Mouse (Mus musculus) ES-E14 (cell line): ENCODE data around the gene Ptgdr2. TPM values are rescaled to one million over a fixed set of nuclear protein-coding genes. Genes with fewer than 3 reads are reported as not detected.
A peak's percentile ranks its signal among the peaks of the same experiment; 100 is the strongest.

Experiments used
- DNase-seq: peaks from one replicate; pipeline ENCODE4 v3.0.0-alpha.2; 2013; ENCODE audit warnings: low read depth, low spot score
- H3K27ac ChIP-seq: 2 replicates; pipeline ENCODE4 v1.5.1; 2012; ENCODE audit warnings: low read depth, mild to moderate bottlenecking, low read length, moderate library complexity, mixed read lengths; ENCODE audit not compliant: poor library complexity, insufficient read depth, severe bottlenecking
- H3K36me3 ChIP-seq: 2 replicates; pipeline ENCODE4 v1.6.1; 2012; ENCODE audit warnings: mild to moderate bottlenecking, low read length, moderate library complexity, mixed read lengths; ENCODE audit not compliant: control insufficient read depth, poor library complexity, insufficient read depth, severe bottlenecking
- H3K4me1 ChIP-seq, 2 experiments: fragments of 150-350 bp in 1 of 2; sonication (generic) in 1 of 2; 2 replicates each; pipeline ENCODE4 v1.6.1; 2012; ENCODE audit warnings: low read length in 2 of 2, mild to moderate bottlenecking in 1 of 2, mixed read lengths in 1 of 2; ENCODE audit not compliant: control insufficient read depth in 2 of 2, insufficient read depth in 2 of 2, poor library complexity in 1 of 2
- H3K4me3 ChIP-seq, 2 experiments: fragments of 150-350 bp in 1 of 2; sonication (generic) in 1 of 2; 2 replicates each; pipeline ENCODE4 v1.5.1; 2012; ENCODE audit warnings: low read length in 2 of 2, low read depth in 1 of 2, mild to moderate bottlenecking in 1 of 2, mixed read lengths in 1 of 2; ENCODE audit not compliant: insufficient read depth in 1 of 2, poor library complexity in 1 of 2, severe bottlenecking in 1 of 2
- H3K9ac ChIP-seq: 2 replicates; pipeline ENCODE4 v1.6.1; 2012; ENCODE audit warnings: low read depth, mild to moderate bottlenecking, low read length, mixed read lengths; ENCODE audit not compliant: poor library complexity, insufficient read depth, severe bottlenecking
- H3K9me3 ChIP-seq: fragments of 150-350 bp; sonication (generic); 2 replicates; pipeline ENCODE4 v1.6.1; 2012; ENCODE audit warnings: low read depth, mild to moderate bottlenecking, low read length; ENCODE audit not compliant: control insufficient read depth, insufficient read depth
- CHD2 ChIP-seq: IDR thresholded peaks from 2 replicates; pipeline ENCODE4 v1.6.1; 2014; ENCODE audit warnings: mild to moderate bottlenecking, low read depth, low read length, inconsistent platforms
- HCFC1 ChIP-seq: IDR thresholded peaks from 2 replicates; pipeline ENCODE4 v1.6.1; 2012; ENCODE audit warnings: low read length, inconsistent platforms, borderline replicate concordance; ENCODE audit not compliant: insufficient read depth
- MAFK ChIP-seq: IDR thresholded peaks from 2 replicates; pipeline ENCODE4 v1.6.1; 2014; ENCODE audit warnings: mild to moderate bottlenecking, low read depth, low read length, inconsistent platforms; ENCODE audit not compliant: insufficient read depth
- ZC3H11A ChIP-seq: IDR thresholded peaks from 2 replicates; pipeline ENCODE4 v1.6.1; 2012; ENCODE audit warnings: low read depth, mild to moderate bottlenecking, inconsistent platforms, low read length, borderline replicate concordance
- ZNF384 ChIP-seq: IDR thresholded peaks from 2 replicates; pipeline ENCODE4 v1.6.1; 2012; ENCODE audit warnings: low read depth, low read length, inconsistent platforms
- in situ Hi-C, 2 experiments: fragments of 600-800 bp; cut with MboI; formaldehyde crosslinking; loops; one replicate each; pipeline ENCODE4 v1.15.1; 2025; ENCODE audit warnings: low sequenced_read_pairs in 2 of 2, inconsistent platforms in 1 of 2; ENCODE audit not compliant: unreplicated experiment in 2 of 2
- total RNA-seq: library from RNA; depleted of rRNA; stranded (reverse); fragments of 300-350 nt; gene quantifications from 2 replicates; pipeline ENCODE4 v1.2.3, GENCODE M21; 2012

The Ptgdr2 gene
- total RNA-seq, 1 experiment = 0.67 TPM

DNA sequence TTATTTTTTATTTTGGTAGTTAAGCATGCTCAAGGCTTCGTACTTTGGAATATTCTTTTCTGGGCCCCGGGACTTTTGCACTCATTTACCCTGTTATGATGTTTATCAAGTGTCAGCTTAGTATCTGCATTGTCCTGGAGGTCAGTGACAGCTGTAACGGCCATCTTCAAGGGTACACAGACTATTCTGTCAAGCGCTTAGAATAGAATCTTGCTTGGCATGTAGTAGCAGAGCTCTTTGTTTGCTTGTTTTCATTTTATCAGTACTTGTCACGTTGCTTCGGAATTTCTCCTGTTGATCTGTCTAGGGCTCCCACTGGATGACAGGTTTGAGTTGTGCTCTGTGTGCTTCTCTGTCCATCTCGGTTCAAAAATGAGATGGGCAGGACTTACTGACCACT, 40.1 kb upstream of the Ptgdr2 start:
- H3K4me1 ChIP-seq = peaks cover 2 to 4% of the 10 kb centered on the region in 2 experiments; a peak in 2 of 4 replicates
- peak overlapping the region in 1 of 2 experiments; percentile 67; a peak in 1 of 4 replicates for H3K4me3 ChIP-seq
- peaks cover 32% of the 10 kb centered on the region for H3K36me3 ChIP-seq
- no peak overlapping the region for H3K27ac ChIP-seq
- in situ Hi-C loops = no loop called here
- no peak for DNase-seq
- TF ChIP-seq CHD2 = no peak
- TF ChIP-seq ZNF384 = no peak
- no peak for TF ChIP-seq ZC3H11A
- H3K9ac ChIP-seq = no peak overlapping the region
- H3K9me3 ChIP-seq = no peaks in the 10 kb centered on the region

DNA sequence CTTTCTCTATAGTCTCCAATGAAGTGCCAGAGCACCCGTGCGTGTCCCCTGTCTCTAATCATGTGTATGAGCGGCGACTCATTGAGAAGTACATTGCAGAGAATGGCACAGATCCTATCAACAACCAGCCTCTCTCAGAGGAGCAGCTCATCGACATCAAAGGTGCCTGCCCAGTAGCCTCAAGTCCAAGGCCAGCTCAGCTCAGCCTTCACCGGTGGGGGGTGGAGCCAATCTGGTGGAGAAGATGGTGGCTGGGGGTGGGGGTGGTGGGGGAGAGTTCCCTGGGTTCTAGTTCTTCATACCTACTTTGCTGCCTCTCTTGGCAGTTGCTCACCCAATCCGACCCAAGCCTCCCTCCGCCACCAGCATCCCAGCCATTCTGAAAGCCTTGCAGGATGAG, 39.5 kb upstream of the Ptgdr2 start:
- peaks cover 2 to 4% of the 10 kb centered on the region in 2 experiments; a peak in 2 of 4 replicates for H3K4me1 ChIP-seq
- H3K4me3 ChIP-seq = no peak overlapping the region
- H3K36me3 ChIP-seq = peaks cover 38% of the 10 kb centered on the region
- H3K27ac ChIP-seq = no peak overlapping the region
- no peak for DNase-seq
- no peaks in the 10 kb centered on the region for H3K9me3 ChIP-seq
- TF ChIP-seq ZC3H11A (no peak), MAFK (no peak), ZNF384 (no peak), CHD2 (no peak), HCFC1 (no peak)
- H3K9ac ChIP-seq = no peak overlapping the region
- in situ Hi-C loops = no loop called here

DNA sequence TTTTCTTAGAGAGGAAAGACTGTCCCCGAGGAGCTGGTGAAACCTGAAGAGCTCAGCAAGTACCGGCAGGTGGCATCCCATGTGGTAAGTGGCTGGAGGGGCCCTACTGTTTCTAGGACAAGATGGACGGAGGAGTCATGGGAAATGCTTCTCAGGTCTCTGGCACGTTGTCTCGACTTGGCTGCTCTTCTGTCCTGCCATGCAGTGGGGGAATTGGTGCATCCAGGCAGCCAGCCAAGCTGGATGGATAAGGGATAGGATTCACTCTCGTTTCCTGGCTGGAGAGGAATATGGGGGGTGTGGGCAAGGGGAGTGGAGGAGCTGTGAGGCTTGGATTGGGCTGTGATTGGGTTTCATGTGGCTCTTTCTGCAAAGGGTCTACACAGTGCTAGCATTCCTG, 36.6 kb upstream of the Ptgdr2 start:
- peaks cover 64% of the 10 kb centered on the region for H3K36me3 ChIP-seq
- DNase-seq = no peak
- H3K9me3 ChIP-seq = no peaks in the 10 kb centered on the region
- no peak overlapping the region for H3K9ac ChIP-seq
- in situ Hi-C loops = no loop called here
- peaks cover 2 to 4% of the 10 kb centered on the region in 2 experiments; a peak in 2 of 4 replicates for H3K4me1 ChIP-seq
- H3K27ac ChIP-seq = no peak overlapping the region
- no peak overlapping the region for H3K4me3 ChIP-seq
- TF ChIP-seq ZNF384 (no peak), HCFC1 (no peak), MAFK (no peak), CHD2 (no peak), ZC3H11A (no peak)

DNA sequence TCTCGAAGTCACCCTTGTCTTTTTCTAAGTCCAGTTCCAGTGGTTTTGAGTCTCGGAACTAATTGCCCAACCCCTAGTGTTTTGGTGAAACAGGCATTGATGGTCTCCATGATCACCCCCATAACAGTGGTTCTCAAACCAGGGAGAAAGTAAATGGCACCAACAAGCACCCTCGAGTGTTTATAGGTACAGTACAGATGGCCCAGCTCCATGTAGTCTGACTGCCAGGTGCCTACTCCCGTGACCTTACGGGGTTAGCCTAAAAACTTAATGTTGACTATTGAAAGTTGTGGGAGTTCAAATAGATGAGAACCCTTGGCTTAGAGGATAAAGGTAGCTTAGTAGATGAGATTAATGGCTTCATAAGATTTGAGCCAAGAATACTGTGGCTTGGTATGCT, 35.9 kb upstream of the Ptgdr2 start:
- H3K9ac ChIP-seq = no peak overlapping the region
- no peak overlapping the region for H3K27ac ChIP-seq
- H3K9me3 ChIP-seq = no peaks in the 10 kb centered on the region
- no peak for DNase-seq
- no peak overlapping the region for H3K4me3 ChIP-seq
- H3K36me3 ChIP-seq = peaks cover 71% of the 10 kb centered on the region
- peaks cover 2 to 4% of the 10 kb centered on the region in 2 experiments; a peak in 2 of 4 replicates for H3K4me1 ChIP-seq
- in situ Hi-C loops = no loop called here
- no peak for TF ChIP-seq ZC3H11A
- TF ChIP-seq MAFK = no peak
- TF ChIP-seq HCFC1 = no peak
- no peak for TF ChIP-seq CHD2
- no peak for TF ChIP-seq ZNF384

DNA sequence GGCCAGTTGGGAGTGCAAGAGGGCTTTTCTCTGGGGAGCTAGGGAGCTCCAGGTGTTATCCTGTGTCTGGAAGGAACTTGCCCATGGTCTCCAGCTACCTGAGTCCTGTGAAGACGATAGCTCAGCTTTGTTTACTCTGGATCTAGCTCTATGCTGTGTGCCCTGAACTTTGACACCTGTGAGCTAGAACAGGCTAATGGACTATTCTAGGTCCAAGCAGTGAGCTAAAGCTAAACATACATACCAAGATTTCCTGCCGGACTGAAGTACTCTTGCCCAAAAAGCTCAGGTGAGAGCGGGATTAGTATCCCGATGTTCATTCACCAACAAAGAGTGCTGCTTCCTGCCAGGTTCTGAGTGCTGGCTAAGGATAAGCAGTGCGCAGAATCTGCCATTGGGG, 32.4 kb upstream of the Ptgdr2 start:
- no peak overlapping the region for H3K9ac ChIP-seq
- in situ Hi-C loops = no loop called here
- no peak overlapping the region for H3K27ac ChIP-seq
- TF ChIP-seq ZC3H11A = no peak
- no peak for TF ChIP-seq ZNF384
- TF ChIP-seq HCFC1 = no peak
- no peak for TF ChIP-seq CHD2
- TF ChIP-seq MAFK = no peak
- DNase-seq = no peak
- H3K9me3 ChIP-seq = no peaks in the 10 kb centered on the region
- peaks cover 64% of the 10 kb centered on the region for H3K36me3 ChIP-seq
- no peaks in the 10 kb centered on the region for H3K4me1 ChIP-seq
- H3K4me3 ChIP-seq = no peak overlapping the region
